Mouse (Mus musculus) heart, embryonic 12.5 days (tissue): ENCODE results near the gene Gm3383. TPM values are rescaled to one million over a fixed set of nuclear protein-coding genes. Genes with fewer than 3 reads are reported as not detected.
"Not testable (repeated sequence)": the region's sequence is repeated elsewhere in the genome, so short reads cannot be mapped to it uniquely, and the experiment has no call there.

ENCODE experiments used
- ATAC-seq: fragments of 200-750 bp; cut with Nextera tagmentation; 2 replicates; pipeline ENCODE4 v1.8.0; 2017; ENCODE audit warnings: moderate TSS enrichment, moderate library complexity; ENCODE audit not compliant: insufficient number of reproducible peaks, low FRiP score
- H3K27ac ChIP-seq: fragments of 300-500 bp; sonication (generic); 2 replicates; pipeline ENCODE4 v1.5.1; 2016; ENCODE audit warnings: mild to moderate bottlenecking, moderate library complexity; ENCODE audit not compliant: poor library complexity, severe bottlenecking
- H3K27me3 ChIP-seq: fragments of 300-500 bp; sonication (generic); replicated peaks from 2 replicates; pipeline ENCODE4 v1.6.1; 2016; ENCODE audit warnings: mild to moderate bottlenecking, moderate library complexity
- H3K36me3 ChIP-seq: fragments of 300-500 bp; sonication (generic); 2 replicates; pipeline ENCODE4 v1.6.1; 2016; ENCODE audit warnings: mild to moderate bottlenecking, moderate library complexity
- H3K4me1 ChIP-seq: fragments of 300-500 bp; sonication (generic); replicated peaks from 2 replicates; pipeline ENCODE4 v1.6.1; 2016; ENCODE audit warnings: mild to moderate bottlenecking
- H3K4me2 ChIP-seq: fragments of 300-500 bp; sonication (generic); 2 replicates; pipeline ENCODE4 v1.6.1; 2016; ENCODE audit warnings: mild to moderate bottlenecking, moderate library complexity
- H3K4me3 ChIP-seq: fragments of 300-500 bp; sonication (generic); 2 replicates; pipeline ENCODE4 v1.5.1; 2016; ENCODE audit warnings: mild to moderate bottlenecking
- H3K9ac ChIP-seq: fragments of 300-500 bp; sonication (generic); 2 replicates; pipeline ENCODE4 v1.6.1; 2016; ENCODE audit warnings: mild to moderate bottlenecking, moderate library complexity
- H3K9me3 ChIP-seq: fragments of 300-500 bp; sonication (generic); replicated peaks from 2 replicates; pipeline ENCODE4 v1.6.1; 2016; ENCODE audit warnings: mild to moderate bottlenecking, moderate library complexity
- WGBS: fragments of 180-500 bp; shearing (Covaris S2); methylation state at CpG from one replicate; pipeline ENCODE4 v1.1.7; 2016; 5-methylcytosine and 5-hydroxymethylcytosine counted together
- polyA plus RNA-seq: library from polyadenylated mRNA; unstranded; fragments of >200 nt; fragmentation: Nextera tagmentation; extraction: Ambion mirVana; gene quantifications from 2 replicates; pipeline ENCODE4 v1.2.1, GENCODE M21; 2016

The Gm3383 gene
- polyA plus RNA-seq, result 0.97 and 1.3 TPM in 2 replicates

- not testable (repeated sequence) for H3K9ac ChIP-seq, H3K36me3 ChIP-seq, H3K4me1 ChIP-seq, H3K27me3 ChIP-seq, H3K4me2 ChIP-seq, H3K9me3 ChIP-seq, H3K4me3 ChIP-seq, H3K27ac ChIP-seq, ATAC-seq
- no CpG with 5 or more reads among the region's 3 CpGs for WGBS
Measured at GRCm38 (mm10) chr14:5807882-5808281, at the start of gene Gm3383. Gm3383 (minus strand) TSS chr14:5807982.

GRCm38 (mm10) chr14:5855911-5856310 lies 48.1 kb upstream of the Gm3383 start:
- not testable (repeated sequence) for H3K27ac ChIP-seq, H3K36me3 ChIP-seq, H3K4me3 ChIP-seq, H3K27me3 ChIP-seq, H3K9ac ChIP-seq, H3K4me2 ChIP-seq, ATAC-seq, H3K4me1 ChIP-seq, H3K9me3 ChIP-seq
- WGBS, result 77% methylated on average over 3 of the region's 3 CpGs

- not testable (repeated sequence) for H3K4me3 ChIP-seq, ATAC-seq, H3K27me3 ChIP-seq, H3K9me3 ChIP-seq, H3K4me2 ChIP-seq, H3K4me1 ChIP-seq, H3K27ac ChIP-seq, H3K36me3 ChIP-seq, H3K9ac ChIP-seq
- no CpG with 5 or more reads among the region's 3 CpGs for WGBS
Measured at GRCm38 (mm10) chr14:5830229-5830628, 22.4 kb upstream of the Gm3383 start, which contains the start of gene Gm3424. Gm3424 (minus strand) TSS chr14:5830329.

GRCm38 (mm10) chr14:5812699-5813356 lies 5.0 kb upstream of the Gm3383 start:
- not testable (repeated sequence) for H3K9me3 ChIP-seq, H3K27me3 ChIP-seq, H3K27ac ChIP-seq, H3K9ac ChIP-seq, H3K4me1 ChIP-seq, ATAC-seq, H3K4me2 ChIP-seq, H3K4me3 ChIP-seq, H3K36me3 ChIP-seq
- no CpG with 5 or more reads among the region's 47 CpGs for WGBS

GRCm38 (mm10) chr14:5741477-5741876 lies 66.3 kb downstream of the Gm3383 start, which contains the start of gene Gm3373:
Gm3373 (minus strand) TSS chr14:5741577.
- H3K27me3 ChIP-seq, H3K9ac ChIP-seq, H3K9me3 ChIP-seq, H3K4me3 ChIP-seq, H3K36me3 ChIP-seq, H3K4me2 ChIP-seq, H3K27ac ChIP-seq, ATAC-seq, H3K4me1 ChIP-seq: not testable (repeated sequence)
- WGBS, result no CpG with 5 or more reads among the region's 37 CpGs

- not testable (repeated sequence) for H3K4me3 ChIP-seq, H3K9ac ChIP-seq, H3K4me2 ChIP-seq, H3K9me3 ChIP-seq, H3K36me3 ChIP-seq, ATAC-seq, H3K4me1 ChIP-seq, H3K27me3 ChIP-seq, H3K27ac ChIP-seq
- no CpG with 5 or more reads among the region's 2 CpGs for WGBS
Measured at GRCm38 (mm10) chr14:5687357-5687756, 120.4 kb downstream of the Gm3383 start, which contains the start of gene Gm9603. Gm9603 (minus strand) TSS chr14:5687457.

- not testable (repeated sequence) for H3K27me3 ChIP-seq, H3K9ac ChIP-seq, H3K27ac ChIP-seq, H3K36me3 ChIP-seq, H3K9me3 ChIP-seq, ATAC-seq, H3K4me2 ChIP-seq, H3K4me3 ChIP-seq, H3K4me1 ChIP-seq
- WGBS, result no CpG with 5 or more reads among the region's 1 CpGs
Measured at GRCm38 (mm10) chr14:5632928-5633327, 174.9 kb downstream of the Gm3383 start, which contains the start of gene Gm8265. Gm8265 (minus strand) TSS chr14:5633028.

Other genes with a start within 250 kb of the Gm3383 start
- not detected in 2 replicates for gene Gm8265, start 175.0 kb downstream of the Gm3383 start, polyA plus RNA-seq
- not detected in 2 replicates for gene Gm9603, start 120.5 kb downstream of the Gm3383 start, polyA plus RNA-seq
- gene Gm3373, start 66.4 kb downstream of the Gm3383 start, polyA plus RNA-seq, result not detected in 2 replicates
- not detected in 2 replicates for gene Gm3424, start 22.3 kb upstream of the Gm3383 start, polyA plus RNA-seq
- gene Gm8237, start 72.4 kb upstream of the Gm3383 start, polyA plus RNA-seq, result not detected in 2 replicates
- 0.77 and 0.95 TPM in 2 replicates for gene Gm3248, start 153.8 kb upstream of the Gm3383 start, polyA plus RNA-seq
- gene Gm3453, start 171.2 kb upstream of the Gm3383 start, polyA plus RNA-seq, result not detected in 2 replicates